8 mouse cellular contexts compared by ENCODE assay signal in the genomic region with DNA sequence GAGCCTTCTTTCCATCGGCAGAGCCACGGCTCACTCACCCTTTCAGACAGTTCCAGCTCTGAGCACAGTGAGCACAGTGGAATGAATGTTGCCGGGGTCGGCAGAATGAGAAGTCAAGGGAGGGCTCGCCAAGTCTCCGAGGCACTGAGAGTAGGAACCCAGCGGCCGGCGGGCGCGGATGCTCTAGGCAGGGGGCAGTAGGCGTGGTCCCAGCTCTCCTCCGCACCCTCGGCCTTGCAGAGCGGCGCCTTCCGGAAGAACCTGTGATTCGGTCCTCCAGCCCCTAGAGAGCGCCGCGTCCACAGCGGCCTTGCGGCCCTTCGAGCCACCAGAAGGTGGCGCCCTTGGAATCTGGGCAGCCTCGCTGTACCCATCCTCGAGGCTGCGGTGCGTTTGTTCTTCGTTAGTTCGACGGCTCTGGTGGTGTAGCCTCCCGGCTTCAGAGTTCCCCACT. TPM values are rescaled to one million over a fixed set of nuclear protein-coding genes. Genes with fewer than 3 reads are reported as not detected.
DNase-seq lines count a peak whose midpoint lies in the region; ATAC-seq and TF ChIP-seq lines count a peak whose summit lies in the region.

No protein-coding gene starts in this region.

- no peak; the same call in 1 of the 2 replicates for ATAC-seq in heart, embryonic 16.5 days (replicated peaks; ENCODE audit: extremely low read depth, insufficient read depth, low FRiP score)
- ATAC-seq in liver, embryonic 14.5 days (ENCODE audit: insufficient read depth): peak; percentile 39; the same call in 1 of the 2 replicates

- peak overlapping the region; percentile 53 for H3K4me2 ChIP-seq in heart, embryonic 16.5 days (ENCODE audit: low read depth, low read length)
- H3K4me2 ChIP-seq in liver, embryonic 14.5 days (ENCODE audit: low read depth): peak overlapping the region; percentile 16; the same call in 1 of the 2 replicates

- H3K36me3 ChIP-seq in heart, embryonic 16.5 days (ENCODE audit: control insufficient read depth, insufficient read depth): no peaks in the 10 kb centered on the region
- no peaks in the 10 kb centered on the region for H3K36me3 ChIP-seq in liver, embryonic 14.5 days (replicated peaks; ENCODE audit: control insufficient read depth, insufficient read depth, low read depth)

- 0 out of 2 replicates have a peak, but pooled peaks cover 5% of the 10 kb centered on the region for H3K27me3 ChIP-seq in heart, embryonic 16.5 days (ENCODE audit: control insufficient read depth, insufficient read depth, low read length)
- no peaks in the 10 kb centered on the region for H3K27me3 ChIP-seq in liver, embryonic 14.5 days (ENCODE audit: control insufficient read depth, insufficient read depth, low read length)

- whole genome bisulfite sequencing in heart, embryonic 16.5 days: 27% methylated on average over 33 of the region's 33 CpGs
- 29% methylated on average over 33 of the region's 33 CpGs for WGBS in liver, embryonic 14.5 days (ENCODE audit: insufficient replicate concordance)

- H3K9me3 ChIP-seq in heart, embryonic 16.5 days (replicated peaks; ENCODE audit: control insufficient read depth, low read length): 0 out of 2 replicates have a peak, but pooled peaks cover 3% of the 10 kb centered on the region
- H3K9me3 ChIP-seq in liver, embryonic 14.5 days (ENCODE audit: control insufficient read depth, low read length): no peaks in the 10 kb centered on the region

- DNase-seq in right cerebral cortex, postnatal 14 days: peak; percentile 42
- no peak for DNase-seq in right cerebral cortex, adult 2 months (ENCODE audit: low spot score in 2 of 2)
- DNase-seq in liver, embryonic 14.5 days (ENCODE audit: low read depth in 3 of 3, low spot score in 3 of 3): peak in 1 of 3 experiments; percentile 22
- peak; percentile 49 for DNase-seq in neural tube, embryonic 10.5 days (ENCODE audit: extremely low spot score, low spot score)
- no peak for DNase-seq in frontal cortex, postnatal 36 days (ENCODE audit: low spot score in 2 of 2)
- DNase-seq in urinary bladder, postnatal 4 days (ENCODE audit: low spot score in 2 of 2): no peak

- H3K27ac ChIP-seq in cortical plate, adult 2 months (ENCODE audit: insufficient read depth, low read length): no peak overlapping the region
- H3K27ac ChIP-seq in heart, embryonic 16.5 days (ENCODE audit: low read length): no peak overlapping the region
- no peak overlapping the region for H3K27ac ChIP-seq in liver, embryonic 14.5 days

- H3K4me3 ChIP-seq in cortical plate, adult 2 months (ENCODE audit: insufficient read depth, low read length): no peak overlapping the region
- H3K4me3 ChIP-seq in heart, embryonic 16.5 days (ENCODE audit: low read length): peak overlapping the region; percentile 22; the same call in 1 of the 2 replicates
- no peak overlapping the region for H3K4me3 ChIP-seq in liver, embryonic 14.5 days (ENCODE audit: insufficient read depth in 1 of 2, low read depth in 2 of 2, low read length in 2 of 2)

- peak; percentile 29; the same call in 1 of the 2 replicates for TF ChIP-seq CTCF in cortical plate, adult 2 months (IDR thresholded peaks at IDR 0.05; ENCODE audit: extremely low read depth, insufficient read depth, low read length)
- peak; percentile 90 for TF ChIP-seq CTCF in liver, embryonic 14.5 days (IDR thresholded peaks at IDR 0.05; ENCODE audit: low read depth)

- no peak for TF ChIP-seq POLR2A in cortical plate, adult 2 months (IDR thresholded peaks at IDR 0.05; ENCODE audit: extremely low read depth, insufficient read depth, low read length)

- TF ChIP-seq EP300 in liver, embryonic 14.5 days (IDR thresholded peaks at IDR 0.05; ENCODE audit: low read depth): no peak

- H3K9ac ChIP-seq in heart, embryonic 16.5 days (ENCODE audit: low read length): no peak overlapping the region
- H3K9ac ChIP-seq in liver, embryonic 14.5 days (replicated peaks): no peak overlapping the region

- H3K4me1 ChIP-seq in cortical plate, adult 2 months (ENCODE audit: control insufficient read depth, insufficient read depth, low read length): no peaks in the 10 kb centered on the region
- H3K4me1 ChIP-seq in heart, embryonic 16.5 days (ENCODE audit: control insufficient read depth, insufficient read depth, low read length): peaks cover 7% of the 10 kb centered on the region
- no peaks in the 10 kb centered on the region for H3K4me1 ChIP-seq in liver, embryonic 14.5 days (replicated peaks; ENCODE audit: control insufficient read depth in 2 of 2, insufficient read depth in 2 of 2, low read length in 1 of 2)

RNA-seq across cellular contexts. Expression of a gene that starts 1.5 kb away (rescaled TPM):
- polyA plus RNA-seq in cortical plate, adult 2 months (2012; rRNA removed): 3.0 and 3.2 TPM in 2 replicates
- polyA plus RNA-seq in heart, embryonic 16.5 days (2015; fragmentation: Nextera tagmentation; extraction: Ambion mirVana): 0.18 and 0.21 TPM in 2 replicates
- polyA plus RNA-seq in liver, embryonic 14.5 days (2012; rRNA removed): 0.08 TPM in 2 replicates
- 0.06 TPM in 2 replicates for polyA plus RNA-seq in liver, embryonic 14.5 days (2014; fragmentation: Nextera tagmentation; extraction: Ambion mirVana)

RNA-seq across cellular contexts. Expression of a gene that starts 25.9 kb away (rescaled TPM):
- polyA plus RNA-seq in cortical plate, adult 2 months (2012; rRNA removed): 33.7 and 33.8 TPM in 2 replicates
- 1.1 and 1.4 TPM in 2 replicates for polyA plus RNA-seq in heart, embryonic 16.5 days (2015; fragmentation: Nextera tagmentation; extraction: Ambion mirVana)
- polyA plus RNA-seq in liver, embryonic 14.5 days (2012; rRNA removed): 0.87 and 0.90 TPM in 2 replicates
- 0.08 and 0.14 TPM in 2 replicates for polyA plus RNA-seq in liver, embryonic 14.5 days (2014; fragmentation: Nextera tagmentation; extraction: Ambion mirVana)

RNA-seq across cellular contexts. Expression of a gene that starts 26.8 kb away (rescaled TPM):
- 3.4 and 3.5 TPM in 2 replicates for polyA plus RNA-seq in cortical plate, adult 2 months (2012; rRNA removed)
- 1.1 and 2.3 TPM in 2 replicates for polyA plus RNA-seq in heart, embryonic 16.5 days (2015; fragmentation: Nextera tagmentation; extraction: Ambion mirVana)
- 3.4 and 4.4 TPM in 2 replicates for polyA plus RNA-seq in liver, embryonic 14.5 days (2012; rRNA removed)
- 0.42 and 0.82 TPM in 2 replicates for polyA plus RNA-seq in liver, embryonic 14.5 days (2014; fragmentation: Nextera tagmentation; extraction: Ambion mirVana)

RNA-seq across cellular contexts. Expression of a gene that starts 38.8 kb away (rescaled TPM):
- polyA plus RNA-seq in cortical plate, adult 2 months (2012; rRNA removed): not detected in 2 replicates
- polyA plus RNA-seq in heart, embryonic 16.5 days (2015; fragmentation: Nextera tagmentation; extraction: Ambion mirVana): 0.07 TPM in 1 of 2 replicates, not detected in the other
- not detected in 2 replicates for polyA plus RNA-seq in liver, embryonic 14.5 days (2012; rRNA removed)
- polyA plus RNA-seq in liver, embryonic 14.5 days (2014; fragmentation: Nextera tagmentation; extraction: Ambion mirVana): not detected in 2 replicates

RNA-seq across cellular contexts. Expression of a gene that starts 38.8 kb away (rescaled TPM):
- polyA plus RNA-seq in cortical plate, adult 2 months (2012; rRNA removed): 0.64 and 0.94 TPM in 2 replicates
- polyA plus RNA-seq in heart, embryonic 16.5 days (2015; fragmentation: Nextera tagmentation; extraction: Ambion mirVana): 0.37 and 0.54 TPM in 2 replicates
- 0.04 and 0.09 TPM in 2 replicates for polyA plus RNA-seq in liver, embryonic 14.5 days (2012; rRNA removed)
- polyA plus RNA-seq in liver, embryonic 14.5 days (2014; fragmentation: Nextera tagmentation; extraction: Ambion mirVana): 0.08 and 0.10 TPM in 2 replicates

Comparison
In these comparisons a context has a peak if more than half of its experiments do, and no peak if none do; other contexts are left out.
1. DNase-seq: peak in right cerebral cortex, postnatal 14 days (single experiment) and neural tube, embryonic 10.5 days (single experiment); none in right cerebral cortex, adult 2 months (0 of 2), frontal cortex, postnatal 36 days (0 of 2) and urinary bladder, postnatal 4 days (0 of 2).
2. RNA of a gene that starts 25.9 kb away (polyA plus RNA-seq): 33.7 to 33.8 TPM in cortical plate, adult 2 months; 1.1 to 1.4 TPM in heart, embryonic 16.5 days and 0.08 to 0.90 TPM in liver, embryonic 14.5 days; every median in the first group is over 10 times any median in the second.